Mouse (Mus musculus): ENCODE data around the gene Trim46. TPM values are rescaled to one million over a fixed set of nuclear protein-coding genes. Genes with fewer than 3 reads are reported as not detected.

The Trim46 gene
- 87.2 and 91.0 TPM in 2 replicates for polyA plus RNA-seq (2012; rRNA removed)

- H3K27ac ChIP-seq (ENCODE audit: insufficient read depth, low read length), result peak within 1 kb of the TSS; percentile 83
- H3K4me3 ChIP-seq (ENCODE audit: insufficient read depth, low read length), result peak within 1 kb of the TSS; percentile 70
- peaks cover 2% of the 10 kb centered on the region; the same call in 1 of the 2 replicates for H3K4me1 ChIP-seq (ENCODE audit: control insufficient read depth, insufficient read depth, low read length)
- TF ChIP-seq POLR2A (IDR thresholded peaks at IDR 0.05; ENCODE audit: extremely low read depth, insufficient read depth, low read length) (peak; percentile 60; the same call in 1 of the 2 replicates), CTCF (IDR thresholded peaks at IDR 0.05; ENCODE audit: extremely low read depth, insufficient read depth, low read length) (peak; percentile 94)
Observed at GRCm38 (mm10) chr3:89246261-89247100, at the start of gene Trim46. Trim46 (minus strand) TSS chr3:89246309.

GRCm38 (mm10) chr3:89295685-89296230 lies 49.6 kb upstream of the Trim46 start:
- Histone ChIP-seq H3K27ac (ENCODE audit: insufficient read depth, low read length) (no peak overlapping the region), H3K4me1 (ENCODE audit: control insufficient read depth, insufficient read depth, low read length) (peaks cover 3% of the 10 kb centered on the region), H3K4me3 (ENCODE audit: insufficient read depth, low read length) (no peak overlapping the region)
- TF ChIP-seq POLR2A (IDR thresholded peaks at IDR 0.05; ENCODE audit: extremely low read depth, insufficient read depth, low read length) (no peak), CTCF (IDR thresholded peaks at IDR 0.05; ENCODE audit: extremely low read depth, insufficient read depth, low read length) (no peak)

- peaks cover 3% of the 10 kb centered on the region for H3K4me1 ChIP-seq (ENCODE audit: control insufficient read depth, insufficient read depth, low read length)
- TF ChIP-seq POLR2A (IDR thresholded peaks at IDR 0.05; ENCODE audit: extremely low read depth, insufficient read depth, low read length), result no peak
- no peak for TF ChIP-seq CTCF (IDR thresholded peaks at IDR 0.05; ENCODE audit: extremely low read depth, insufficient read depth, low read length)
- H3K4me3 ChIP-seq (ENCODE audit: insufficient read depth, low read length), result no peak overlapping the region
- H3K27ac ChIP-seq (ENCODE audit: insufficient read depth, low read length), result no peak overlapping the region
Observed at GRCm38 (mm10) chr3:89294195-89294594, 48.1 kb upstream of the Trim46 start.

- TF ChIP-seq CTCF (IDR thresholded peaks at IDR 0.05; ENCODE audit: extremely low read depth, insufficient read depth, low read length), result no peak
- TF ChIP-seq POLR2A (IDR thresholded peaks at IDR 0.05; ENCODE audit: extremely low read depth, insufficient read depth, low read length), result no peak
- Histone ChIP-seq H3K4me3 (ENCODE audit: insufficient read depth, low read length) (no peak overlapping the region), H3K27ac (ENCODE audit: insufficient read depth, low read length) (no peak overlapping the region), H3K4me1 (ENCODE audit: control insufficient read depth, insufficient read depth, low read length) (peaks cover 3% of the 10 kb centered on the region)
Observed at GRCm38 (mm10) chr3:89293247-89293918, 47.3 kb upstream of the Trim46 start.

- H3K27ac ChIP-seq (ENCODE audit: insufficient read depth, low read length), result no peak overlapping the region
- peaks cover 3% of the 10 kb centered on the region for H3K4me1 ChIP-seq (ENCODE audit: control insufficient read depth, insufficient read depth, low read length)
- TF ChIP-seq POLR2A (IDR thresholded peaks at IDR 0.05; ENCODE audit: extremely low read depth, insufficient read depth, low read length) (no peak), CTCF (IDR thresholded peaks at IDR 0.05; ENCODE audit: extremely low read depth, insufficient read depth, low read length) (no peak)
- no peak overlapping the region for H3K4me3 ChIP-seq (ENCODE audit: insufficient read depth, low read length)
Observed at GRCm38 (mm10) chr3:89292303-89292702, 46.2 kb upstream of the Trim46 start.

- TF ChIP-seq POLR2A (IDR thresholded peaks at IDR 0.05; ENCODE audit: extremely low read depth, insufficient read depth, low read length) (no peak), CTCF (IDR thresholded peaks at IDR 0.05; ENCODE audit: extremely low read depth, insufficient read depth, low read length) (no peak)
- no peak overlapping the region for H3K4me3 ChIP-seq (ENCODE audit: insufficient read depth, low read length)
- H3K4me1 ChIP-seq (ENCODE audit: control insufficient read depth, insufficient read depth, low read length), result peaks cover 3% of the 10 kb centered on the region
- no peak overlapping the region for H3K27ac ChIP-seq (ENCODE audit: insufficient read depth, low read length)
Observed at GRCm38 (mm10) chr3:89291874-89292273, 45.8 kb upstream of the Trim46 start.

GRCm38 (mm10) chr3:89288503-89288928 lies 42.4 kb upstream of the Trim46 start:
- Histone ChIP-seq H3K4me3 (ENCODE audit: insufficient read depth, low read length) (no peak overlapping the region), H3K4me1 (ENCODE audit: control insufficient read depth, insufficient read depth, low read length) (no peaks in the 10 kb centered on the region), H3K27ac (ENCODE audit: insufficient read depth, low read length) (no peak overlapping the region)
- TF ChIP-seq CTCF (IDR thresholded peaks at IDR 0.05; ENCODE audit: extremely low read depth, insufficient read depth, low read length) (no peak), POLR2A (IDR thresholded peaks at IDR 0.05; ENCODE audit: extremely low read depth, insufficient read depth, low read length) (no peak)

GRCm38 (mm10) chr3:89287286-89287685 lies 41.2 kb upstream of the Trim46 start:
- H3K27ac ChIP-seq (ENCODE audit: insufficient read depth, low read length), result no peak overlapping the region
- H3K4me3 ChIP-seq (ENCODE audit: insufficient read depth, low read length), result no peak overlapping the region
- no peaks in the 10 kb centered on the region for H3K4me1 ChIP-seq (ENCODE audit: control insufficient read depth, insufficient read depth, low read length)
- TF ChIP-seq CTCF (IDR thresholded peaks at IDR 0.05; ENCODE audit: extremely low read depth, insufficient read depth, low read length), result no peak
- no peak for TF ChIP-seq POLR2A (IDR thresholded peaks at IDR 0.05; ENCODE audit: extremely low read depth, insufficient read depth, low read length)

GRCm38 (mm10) chr3:89285526-89285925 lies 39.4 kb upstream of the Trim46 start:
- H3K4me3 ChIP-seq (ENCODE audit: insufficient read depth, low read length), result no peak overlapping the region
- TF ChIP-seq POLR2A (IDR thresholded peaks at IDR 0.05; ENCODE audit: extremely low read depth, insufficient read depth, low read length) (no peak), CTCF (IDR thresholded peaks at IDR 0.05; ENCODE audit: extremely low read depth, insufficient read depth, low read length) (no peak)
- H3K4me1 ChIP-seq (ENCODE audit: control insufficient read depth, insufficient read depth, low read length), result no peaks in the 10 kb centered on the region
- H3K27ac ChIP-seq (ENCODE audit: insufficient read depth, low read length), result no peak overlapping the region

Data from cortical plate, adult 2 months (tissue).